ENCODE assay signal across 8 mouse cellular contexts in genomic region chr2:18393022-18393519, GRCm38 (mm10). TPM values are rescaled to one million over a fixed set of nuclear protein-coding genes. Genes with fewer than 3 reads are reported as not detected.
DNase-seq lines count a peak whose midpoint lies in the region; ATAC-seq and TF ChIP-seq lines count a peak whose summit lies in the region.

No protein-coding gene starts in this region.

- TF ChIP-seq EP300 in CH12.LX (IDR thresholded peaks at IDR 0.05; ENCODE audit: low read length), result no peak

- H3K4me1 ChIP-seq in heart, embryonic 13.5 days, result peaks cover 15% of the 10 kb centered on the region
- peaks cover 4 to 12% of the 10 kb centered on the region in 2 experiments; a peak in 3 of 4 replicates for H3K4me1 ChIP-seq in CH12.LX (ENCODE audit: control insufficient read depth in 1 of 2, insufficient read depth in 2 of 2)
- peaks cover 4% of the 10 kb centered on the region; the same call in 1 of the 2 replicates for H3K4me1 ChIP-seq in embryonic fibroblast, embryonic 13.5 days (ENCODE audit: control insufficient read depth, insufficient read depth, low read length)
- peaks cover 21% of the 10 kb centered on the region for H3K4me1 ChIP-seq in liver, embryonic 13.5 days (replicated peaks)

- no peak for ATAC-seq in heart, embryonic 13.5 days (ENCODE audit: extremely low read depth, insufficient number of reproducible peaks, low FRiP score, low TSS enrichment)
- no peak for ATAC-seq in liver, embryonic 13.5 days (ENCODE audit: low read depth)
- ATAC-seq in megakaryocyte-erythroid progenitor cell, adult 5-6 weeks (replicated peaks; ENCODE audit: low FRiP score, low TSS enrichment, poor library complexity, severe bottlenecking), result no peak

- peak overlapping the region; percentile 97 for H3K27ac ChIP-seq in heart, embryonic 13.5 days (replicated peaks)
- H3K27ac ChIP-seq in CH12.LX (ENCODE audit: insufficient read depth, low read depth), result no peak overlapping the region
- H3K27ac ChIP-seq in embryonic fibroblast, embryonic 13.5 days (ENCODE audit: insufficient read depth, low read length), result peak overlapping the region; percentile 9; the same call in 1 of the 2 replicates
- no peak overlapping the region; the same call in 1 of the 2 replicates for H3K27ac ChIP-seq in liver, embryonic 13.5 days

- dilution Hi-C loops in CH12.LX (cut with MboI; ENCODE audit: extremely low pct_ligation_motif_present, extremely low pct_unique_long_range_greater_than_20kb, low sequenced_read_pairs), result no loop called here

- H3K9ac ChIP-seq in heart, embryonic 13.5 days, result peak overlapping the region; percentile 94
- peak overlapping the region; percentile 31; the same call in 1 of the 2 replicates for H3K9ac ChIP-seq in CH12.LX (ENCODE audit: insufficient read depth, low read depth)
- H3K9ac ChIP-seq in liver, embryonic 13.5 days, result peak overlapping the region; percentile 88

- no peak for DNase-seq in heart, postnatal 14 days
- DNase-seq in CH12.LX (ENCODE audit: extremely low read depth), result peak; percentile 27
- DNase-seq in liver, embryonic 13.5 days, result no peak
- DNase-seq in urinary bladder, postnatal 36 days (ENCODE audit: low spot score in 2 of 2), result no peak
- DNase-seq in thymus, postnatal 4 days, result no peak

- intact Hi-C loops in heart, postnatal 14 days (cut with DNase I), result loop anchor here (5.0 to 10.0 kb wide), 6 partner anchors 192 to 884 kb away; partner anchors contain the start of genes Commd3 and Spag6

- in situ Hi-C loops in CH12.LX (cut with MboI; ENCODE audit: low pct_ligation_motif_present, low pct_unique_long_range_greater_than_20kb, low sequenced_read_pairs), result loop anchor here (25.0 kb wide), 1 partner anchor 294 kb away; the partner anchor contains the start of genes Bmi1 and Spag6

- TF ChIP-seq RAD21 in CH12.LX (IDR thresholded peaks at IDR 0.05; ENCODE audit: low read depth, low read length), result no peak

- WGBS in heart, embryonic 13.5 days, result 67% methylated on average over 2 of the region's 2 CpGs
- 61% methylated on average over 2 of the region's 2 CpGs for WGBS in liver, embryonic 13.5 days (ENCODE audit: insufficient replicate concordance)

- peaks cover 18% of the 10 kb centered on the region for H3K79me2 ChIP-seq in CH12.LX (replicated peaks; ENCODE audit: control insufficient read depth, extremely low read depth, insufficient read depth, poor library complexity, severe bottlenecking)

- H3K36me3 ChIP-seq in heart, embryonic 13.5 days, result no peaks in the 10 kb centered on the region
- H3K36me3 ChIP-seq in CH12.LX (replicated peaks in 1 of 2; ENCODE audit: control insufficient read depth in 1 of 2, insufficient read depth in 1 of 2, low read length in 1 of 2), result peaks cover 0 to 3% of the 10 kb centered on the region in 2 experiments
- no peaks in the 10 kb centered on the region for H3K36me3 ChIP-seq in liver, embryonic 13.5 days

- TF ChIP-seq POLR2A in CH12.LX (IDR thresholded peaks at IDR 0.05; ENCODE audit: low read depth, low read length), result no peak
- TF ChIP-seq POLR2A in embryonic fibroblast, embryonic 13.5 days (IDR thresholded peaks at IDR 0.05; ENCODE audit: low read depth, low read length), result no peak

- peak overlapping the region; percentile 91 for H3K4me2 ChIP-seq in heart, embryonic 13.5 days
- H3K4me2 ChIP-seq in CH12.LX (ENCODE audit: insufficient read depth, low read depth, poor library complexity, severe bottlenecking), result peak overlapping the region; percentile 37; the same call in 1 of the 2 replicates
- peak overlapping the region; percentile 84 for H3K4me2 ChIP-seq in liver, embryonic 13.5 days

- H3K27me3 ChIP-seq in heart, embryonic 13.5 days (replicated peaks), result no peaks in the 10 kb centered on the region
- H3K27me3 ChIP-seq in CH12.LX (replicated peaks), result no peaks in the 10 kb centered on the region
- H3K27me3 ChIP-seq in liver, embryonic 13.5 days, result 0 out of 2 replicates have a peak, but pooled peaks cover 3% of the 10 kb centered on the region

- H3K9me3 ChIP-seq in heart, embryonic 13.5 days, result no peaks in the 10 kb centered on the region
- H3K9me3 ChIP-seq in CH12.LX (replicated peaks; ENCODE audit: low read length), result peaks cover 2% of the 10 kb centered on the region
- no peaks in the 10 kb centered on the region for H3K9me3 ChIP-seq in liver, embryonic 13.5 days (replicated peaks)

- TF ChIP-seq CTCF in CH12.LX (conservative IDR thresholded peaks at IDR 0.05 in 1 of 2, IDR thresholded peaks at IDR 0.05 in 1 of 2; ENCODE audit: low read depth in 2 of 2, low read length in 2 of 2), result no peak; a peak in 1 of 4 replicates
- TF ChIP-seq CTCF in embryonic fibroblast, embryonic 13.5 days (IDR thresholded peaks at IDR 0.05; ENCODE audit: borderline replicate concordance, insufficient read depth, low read length), result no peak

- peak overlapping the region; percentile 89 for H3K4me3 ChIP-seq in heart, embryonic 13.5 days
- H3K4me3 ChIP-seq in CH12.LX (replicated peaks in 1 of 3; ENCODE audit: low read depth in 2 of 3, low read length in 2 of 3, poor library complexity in 1 of 3), result peak overlapping the region; percentile 82 to 94 (median 85)
- H3K4me3 ChIP-seq in embryonic fibroblast, embryonic 13.5 days (ENCODE audit: insufficient read depth, low read length), result no peak overlapping the region
- peak overlapping the region; percentile 87 for H3K4me3 ChIP-seq in liver, embryonic 13.5 days (replicated peaks)

TF ChIP-seq in CH12.LX, 34 proteins besides CTCF, POLR2A, EP300 and RAD21:
- no peak for TF ChIP-seq CHD1 (IDR thresholded peaks at IDR 0.05; ENCODE audit: low read depth, low read length)
- no peak for TF ChIP-seq ETS1 (conservative IDR thresholded peaks at IDR 0.05; ENCODE audit: low read depth, low read length)
- TF ChIP-seq ZKSCAN1 (IDR thresholded peaks at IDR 0.05; ENCODE audit: borderline replicate concordance, low read depth, low read length), result no peak
- no peak for TF ChIP-seq POLR2AphosphoS2 (IDR thresholded peaks at IDR 0.05; ENCODE audit: low read depth, low read length)
- no peak for TF ChIP-seq IRF4 (IDR thresholded peaks at IDR 0.05; ENCODE audit: low read depth, low read length)
- no peak for TF ChIP-seq CHD2 (IDR thresholded peaks at IDR 0.05; ENCODE audit: low read length)
- no peak for TF ChIP-seq MYC (IDR thresholded peaks at IDR 0.05; ENCODE audit: low read depth, low read length)
- TF ChIP-seq USF1 (IDR thresholded peaks at IDR 0.05; ENCODE audit: low read depth, low read length), result no peak
- no peak for TF ChIP-seq UBTF (IDR thresholded peaks at IDR 0.05; ENCODE audit: low read depth, low read length)
- no peak for TF ChIP-seq E2F4 (IDR thresholded peaks at IDR 0.05; ENCODE audit: insufficient replicate concordance, low read depth, low read length)
- TF ChIP-seq MAFK (IDR thresholded peaks at IDR 0.05; ENCODE audit: insufficient replicate concordance, low read length), result no peak
- TF ChIP-seq RCOR1 (conservative IDR thresholded peaks at IDR 0.05; ENCODE audit: low read depth, low read length), result no peak
- TF ChIP-seq ZC3H11A (IDR thresholded peaks at IDR 0.05; ENCODE audit: low read depth, low read length), result no peak
- no peak for TF ChIP-seq NELFE (IDR thresholded peaks at IDR 0.05; ENCODE audit: low read depth, low read length)
- TF ChIP-seq MXI1 (IDR thresholded peaks at IDR 0.05; ENCODE audit: low read depth, low read length), result no peak
- TF ChIP-seq GABPA (IDR thresholded peaks at IDR 0.05; ENCODE audit: insufficient replicate concordance, low read depth, low read length), result no peak

RNA-seq across cellular contexts. Expression of gene Dnajc1, which starts 0.4 kb away (rescaled TPM):
- polyA plus RNA-seq in heart, embryonic 13.5 days (2015; fragmentation: Nextera tagmentation; extraction: Ambion mirVana), result 18.8 and 21.5 TPM in 2 replicates
- total RNA-seq in heart, postnatal 14 days (2021), result 10 to 100 TPM; 15.4 to 15.9 TPM
- 16.4 and 17.1 TPM in 2 replicates for total RNA-seq in CH12.LX (2012; rRNA removed)
- 13.5 and 14.3 TPM in 2 replicates for total RNA-seq in CH12.LX (2014; rRNA removed)
- 32.8 and 32.9 TPM in 2 replicates for polyA plus RNA-seq in CH12.LX (2012; ENCODE audit: insufficient read length, low read depth)
- 44.4 and 47.0 TPM in 2 replicates for polyA plus RNA-seq in embryonic fibroblast, embryonic 13.5 days (2011; ENCODE audit: insufficient read length, low read depth, missing spikeins)
- 10.4 and 12.6 TPM in 2 replicates for polyA plus RNA-seq in liver, embryonic 13.5 days (2015; fragmentation: Nextera tagmentation; extraction: Ambion mirVana)
- 17.0 and 21.3 TPM in 2 replicates for total RNA-seq in megakaryocyte-erythroid progenitor cell, adult 5-6 weeks (2014; fragmentation: Nextera tagmentation)
- total RNA-seq in megakaryocyte-erythroid progenitor cell, adult 5-6 weeks (2017), result 26.7 and 47.2 TPM in 2 replicates

Comparison
In these comparisons a context has a peak if more than half of its experiments do, and no peak if none do; other contexts are left out.
1. H3K27ac ChIP-seq: peak in heart, embryonic 13.5 days (single experiment) and embryonic fibroblast, embryonic 13.5 days (single experiment); none in CH12.LX (single experiment) and liver, embryonic 13.5 days (single experiment).
2. H3K4me2 ChIP-seq: peak in every context shown above with its lines; median percentile 91 in heart, embryonic 13.5 days; 84 in liver, embryonic 13.5 days; 37 in CH12.LX.
3. H3K9ac ChIP-seq: peak in every context shown above with its lines; median percentile 94 in heart, embryonic 13.5 days; 88 in liver, embryonic 13.5 days; 31 in CH12.LX.